Mouse (Mus musculus) liver, adult (tissue): ENCODE data around the gene Fam192a.
A peak's percentile ranks its signal among the peaks of the same experiment; 100 is the strongest.

Experiments used
- GATA4 ChIP-seq: IDR thresholded peaks from 2 replicates; pipeline ENCODE4 v1.6.1; 2014; ENCODE audit warnings: mild to moderate bottlenecking, low read length; ENCODE audit not compliant: insufficient replicate concordance

The Fam192a gene

DNA sequence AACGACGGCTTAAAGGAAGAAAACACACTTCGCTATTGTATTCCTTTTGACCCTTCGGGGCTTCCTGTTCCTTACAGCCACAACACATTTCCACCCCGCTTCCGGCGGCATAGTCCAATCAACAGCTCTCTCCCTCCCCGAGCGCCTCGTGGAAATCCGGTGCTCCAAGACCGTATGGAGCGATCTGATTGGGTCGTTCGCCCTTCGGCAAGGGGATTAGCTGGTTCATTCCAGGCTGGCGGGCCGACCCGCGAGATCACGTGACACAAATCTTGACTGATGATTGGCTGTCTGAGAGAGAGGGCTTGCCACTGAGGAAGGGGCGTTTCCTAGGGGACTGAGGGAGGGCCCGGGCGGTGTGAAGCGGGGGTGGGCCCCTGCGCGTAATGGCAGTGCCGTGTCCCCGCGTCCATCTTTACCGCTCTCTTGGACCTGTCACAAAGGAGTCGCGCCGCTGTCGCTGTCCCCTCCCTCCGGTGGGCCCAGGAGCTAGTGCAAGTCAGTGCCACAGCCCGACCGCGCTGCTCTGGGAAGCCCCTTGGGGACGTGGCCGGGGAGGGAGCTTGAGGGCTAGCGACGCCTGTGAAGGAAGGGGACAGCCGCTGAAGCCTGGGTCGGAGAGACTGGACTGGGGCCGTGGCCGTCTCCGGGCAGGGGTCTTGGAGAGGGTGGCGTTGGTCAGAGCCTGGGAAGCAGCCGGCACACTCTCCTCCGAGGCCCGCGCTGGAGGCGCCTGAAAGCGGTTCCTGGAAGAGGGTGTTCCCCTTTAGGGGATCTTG lies at the start of gene Fam192a, which contains the start of gene Rspry1:
Gene Fam192a (minus strand): TSS at position 391 of the 779 bp plus-strand sequence.
Gene Rspry1 (plus strand): TSS at position 331 of the 779 bp plus-strand sequence.
- TF ChIP-seq GATA4: peak; percentile 25; the same call in 1 of the 2 replicates

DNA sequence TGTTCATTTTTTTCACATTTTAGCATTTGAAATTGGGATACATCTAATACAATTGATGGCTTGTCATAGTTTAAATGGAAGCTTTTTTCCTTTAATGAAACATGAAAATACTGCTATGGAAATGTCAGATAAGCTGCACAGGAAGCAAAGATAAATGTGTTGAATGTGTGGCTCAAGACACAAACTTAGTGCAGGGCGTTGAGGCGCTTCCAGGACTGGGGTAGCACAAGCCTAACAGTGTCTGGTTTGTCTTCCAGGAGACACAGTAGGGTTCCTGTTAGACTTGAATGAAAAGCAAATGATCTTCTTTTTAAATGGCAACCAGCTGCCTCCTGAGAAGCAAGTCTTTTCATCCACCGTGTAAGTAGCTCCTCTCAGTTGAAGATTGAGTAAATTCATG lies 47.7 kb upstream of the Fam192a start:
- TF ChIP-seq GATA4: no peak

DNA sequence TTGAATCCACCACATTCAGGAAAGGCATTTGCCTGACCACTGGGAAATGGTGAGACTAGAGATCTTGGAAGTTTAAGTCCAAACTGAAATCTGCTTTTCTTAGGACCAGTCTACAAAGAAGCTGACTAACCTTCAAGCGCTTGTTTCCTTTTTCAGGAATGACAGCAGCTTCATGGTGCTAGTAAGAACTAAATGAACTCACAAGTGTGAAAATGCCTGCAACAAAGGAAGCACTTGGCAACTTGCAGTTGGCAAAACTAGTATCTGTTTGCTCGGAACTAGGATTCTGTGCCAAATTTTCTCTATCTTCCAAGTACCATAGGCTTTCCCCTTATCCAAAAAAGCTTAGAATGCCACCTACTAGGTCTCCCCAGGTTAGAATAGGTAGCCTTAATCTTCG lies 44.4 kb upstream of the Fam192a start:
- no peak for TF ChIP-seq GATA4

DNA sequence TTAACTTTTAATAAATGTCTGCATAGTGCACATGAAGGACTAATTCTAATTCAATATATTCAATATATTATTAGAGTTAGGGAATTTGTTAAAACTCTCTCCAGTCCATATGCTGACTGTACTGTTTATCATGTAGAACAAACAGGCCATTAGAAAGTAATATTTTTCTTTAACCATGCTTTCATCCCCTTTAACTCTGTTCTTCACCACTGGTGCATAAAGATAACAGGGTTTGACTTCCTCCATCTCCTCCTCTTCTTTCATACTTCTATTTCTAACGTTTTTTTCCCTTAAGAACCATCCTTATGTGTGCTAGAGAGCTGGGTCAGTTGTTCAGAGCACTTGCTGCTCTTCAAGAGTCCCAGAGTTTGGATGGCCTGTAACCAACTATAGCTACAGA lies 43.4 kb upstream of the Fam192a start:
- no peak for TF ChIP-seq GATA4

DNA sequence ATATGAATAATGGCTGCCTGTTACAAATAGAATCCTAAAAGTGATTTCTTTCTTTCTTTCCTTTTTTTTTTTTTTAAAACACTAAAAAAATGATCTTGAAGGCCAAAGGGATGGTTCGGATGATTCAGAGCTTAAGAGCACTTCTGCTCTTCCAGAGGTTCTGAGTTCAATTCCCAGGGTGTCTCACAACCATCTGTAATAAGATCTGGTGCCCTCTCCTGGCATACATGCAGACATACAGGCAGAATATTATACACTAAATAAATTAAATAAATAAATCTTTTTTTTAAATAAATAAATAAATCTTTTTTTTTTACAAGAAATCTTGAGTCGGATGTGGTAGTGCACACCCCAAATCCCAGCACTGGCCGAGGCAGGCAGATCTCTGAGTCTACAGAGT lies 40.1 kb upstream of the Fam192a start:
- TF ChIP-seq GATA4: no peak

DNA sequence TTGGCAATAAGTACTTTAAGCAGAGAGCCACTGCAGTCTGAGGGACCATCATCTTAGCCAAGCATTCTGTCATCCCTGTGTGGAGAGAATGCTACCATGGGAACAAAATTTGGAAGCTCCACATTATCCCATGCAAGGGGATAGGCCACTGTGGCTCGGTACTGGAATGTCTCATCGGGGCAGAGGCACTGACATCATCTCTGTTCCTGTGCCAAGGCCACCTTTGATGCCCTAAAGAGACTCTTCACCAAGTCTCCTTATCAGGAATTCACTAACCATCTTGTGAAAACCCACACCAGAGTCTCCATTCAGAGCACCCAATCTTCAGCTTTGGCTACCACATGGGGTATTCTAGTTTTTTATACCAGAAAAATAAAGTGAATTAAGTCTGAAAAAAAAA lies 39.4 kb upstream of the Fam192a start:
- no peak for TF ChIP-seq GATA4

DNA sequence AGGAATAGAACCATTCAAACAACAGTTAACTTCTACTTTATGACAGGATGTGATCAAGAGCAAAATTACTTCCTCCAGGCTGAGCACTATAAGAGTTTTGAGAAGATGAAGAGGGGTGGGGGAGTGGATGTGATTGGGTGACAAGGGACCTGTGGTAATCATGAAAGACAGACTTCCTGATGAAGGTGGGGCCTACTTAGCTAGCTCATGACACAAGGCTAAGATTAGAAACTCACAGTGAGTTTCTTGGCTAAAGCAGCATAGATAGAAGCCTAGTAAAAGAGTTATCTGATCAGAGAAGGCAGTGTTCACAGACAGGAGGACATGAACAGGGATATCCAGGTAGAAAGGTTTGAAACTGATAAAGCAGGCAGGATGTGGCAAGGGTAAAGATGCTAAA lies 32.4 kb upstream of the Fam192a start:
- TF ChIP-seq GATA4: no peak

DNA sequence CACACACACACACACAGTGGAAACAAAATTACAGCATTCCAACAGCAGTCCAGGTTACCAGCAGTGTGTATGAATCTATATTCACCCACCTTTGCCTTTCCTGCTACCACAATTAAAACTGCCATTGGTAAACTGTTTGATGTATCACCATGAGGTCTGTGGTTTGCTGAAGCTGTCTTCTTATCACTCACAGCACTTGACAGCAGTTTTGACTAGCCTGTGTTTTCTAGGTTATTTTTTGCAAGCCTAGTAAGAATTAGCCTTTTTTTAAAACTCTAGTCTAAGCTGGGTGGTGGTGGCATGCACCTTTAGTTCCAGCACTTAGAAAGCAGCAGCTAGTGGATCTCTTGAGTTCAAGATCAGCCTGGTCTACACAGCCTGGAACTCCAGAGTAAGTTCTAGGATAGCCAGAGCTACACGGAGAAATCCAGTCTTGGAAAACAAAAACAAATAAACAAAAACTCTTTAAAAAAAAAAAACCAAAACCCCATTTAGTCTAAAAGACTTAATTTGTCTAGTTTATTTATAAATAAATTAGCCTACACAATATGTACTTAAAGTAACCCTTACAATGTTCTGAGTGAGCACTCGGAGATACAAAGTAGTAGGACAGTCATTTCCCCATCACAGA lies 31.9 kb upstream of the Fam192a start:
- no peak for TF ChIP-seq GATA4

DNA sequence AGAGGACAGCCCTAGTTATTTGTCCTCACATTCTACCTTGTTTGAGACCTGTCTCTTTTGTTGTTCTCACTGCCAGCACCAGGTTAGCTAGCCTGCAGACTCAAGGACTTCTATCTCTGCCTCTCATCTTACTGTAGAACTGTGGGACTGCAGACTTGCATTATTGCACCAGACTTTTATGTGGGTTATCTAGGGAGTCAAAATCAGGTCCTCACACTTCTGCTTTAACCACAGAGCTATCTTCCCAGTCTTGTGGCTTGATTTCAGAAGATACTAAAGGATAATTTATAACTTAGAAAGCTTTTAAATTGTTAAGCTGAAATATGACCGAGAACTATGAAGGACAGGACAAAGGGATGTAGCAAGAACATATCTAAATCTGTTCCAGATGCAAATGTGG lies 23.1 kb upstream of the Fam192a start:
- TF ChIP-seq GATA4: no peak

DNA sequence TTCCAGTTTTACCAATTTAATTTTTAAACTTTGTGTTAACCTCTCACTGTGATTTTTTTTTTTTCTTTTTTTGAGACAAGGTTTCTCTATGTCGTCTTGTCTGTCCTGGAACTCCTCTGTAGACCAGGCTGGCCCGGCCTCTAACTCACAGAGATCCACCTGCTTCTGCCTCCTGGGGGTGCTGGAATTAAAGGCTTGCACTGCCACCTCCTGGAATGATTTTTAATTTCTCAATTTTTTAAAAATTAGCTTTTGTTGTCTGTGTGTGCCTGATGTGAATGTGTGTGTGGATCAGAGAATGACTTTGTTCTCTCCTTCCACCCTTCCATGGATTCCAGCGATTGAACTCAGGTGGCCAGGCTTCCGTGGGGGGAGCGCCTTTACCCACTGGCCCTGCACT lies 5.3 kb upstream of the Fam192a start:
- no peak for TF ChIP-seq GATA4

DNA sequence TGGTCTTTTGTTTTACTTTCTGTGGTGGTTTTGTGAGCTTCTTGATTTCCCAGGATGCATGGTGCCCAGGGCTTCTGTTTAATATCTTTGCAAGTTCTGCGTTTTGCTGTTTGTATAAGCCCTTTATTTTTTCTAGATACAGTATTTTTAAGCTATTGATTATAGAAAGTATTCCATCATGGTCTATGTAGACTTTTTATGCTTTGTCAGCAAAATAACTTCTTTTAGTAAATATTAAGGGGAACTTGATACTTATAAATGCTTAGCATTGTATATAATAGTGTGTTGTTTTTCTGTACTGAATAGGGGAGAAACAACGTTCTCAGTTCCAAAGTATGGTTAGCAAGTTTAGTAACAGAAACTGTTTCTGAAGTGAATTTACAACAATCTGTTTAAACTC lies 2.2 kb upstream of the Fam192a start:
- TF ChIP-seq GATA4: no peak

DNA sequence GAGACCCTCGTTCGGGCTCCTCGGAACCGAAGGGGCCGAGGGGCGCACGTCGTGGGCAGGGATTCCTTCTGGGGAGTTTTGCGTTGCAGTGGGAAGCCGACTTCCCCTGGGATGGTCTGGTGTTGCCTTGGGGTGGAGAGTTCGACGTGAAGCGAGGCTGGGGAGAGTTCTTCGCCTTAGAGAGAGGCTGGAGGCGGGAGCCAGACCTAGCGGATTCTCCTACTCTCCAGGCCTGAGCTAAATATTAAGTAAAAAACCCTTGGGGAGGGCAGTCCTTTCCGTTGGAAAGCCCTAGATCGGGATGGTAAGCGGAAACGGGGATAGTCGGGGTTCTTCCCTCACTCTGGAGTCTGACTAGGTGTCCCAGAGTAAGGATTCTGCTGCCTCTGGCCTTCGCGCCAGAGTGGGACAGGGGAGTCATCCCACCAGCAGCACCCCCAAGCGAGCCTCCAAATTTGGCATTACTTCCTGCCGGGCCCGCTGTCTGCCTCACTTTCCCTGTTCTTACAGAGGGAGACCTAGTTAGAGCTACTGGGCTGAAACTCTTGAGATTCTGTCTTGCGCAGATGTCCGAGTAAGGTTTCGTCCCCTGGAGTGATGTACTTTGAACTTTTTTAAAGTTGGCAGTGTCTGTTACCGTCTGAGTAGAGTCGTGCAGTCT lies 804 bp upstream of the Fam192a start:
- no peak for TF ChIP-seq GATA4

DNA sequence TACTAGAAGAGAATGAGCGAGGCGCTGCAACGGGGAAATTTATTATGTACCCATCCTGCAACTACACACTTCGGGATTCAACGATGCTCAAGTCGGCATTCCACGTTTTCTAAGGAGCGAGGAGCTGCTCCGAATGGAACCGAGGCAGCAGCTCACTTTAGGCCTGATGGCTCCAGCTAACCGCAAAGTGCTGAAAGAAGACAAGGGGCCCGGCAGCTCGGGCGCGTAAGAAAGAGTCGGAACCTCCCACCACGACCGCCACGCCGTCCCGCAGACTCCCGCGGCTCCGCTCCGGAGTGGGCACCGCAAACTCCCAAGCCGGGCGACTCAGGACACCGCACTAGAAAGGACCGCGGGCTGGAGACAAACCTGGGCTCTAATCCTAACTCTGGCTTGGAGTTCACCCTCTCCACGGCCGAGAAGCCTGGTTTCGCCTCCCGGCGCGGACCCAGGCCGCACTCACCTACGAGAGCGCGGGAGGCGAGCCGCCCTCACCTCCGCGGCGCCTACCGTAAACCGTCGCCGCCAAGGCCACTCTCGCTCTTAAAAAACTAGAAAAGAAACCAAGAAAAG lies 677 bp downstream of the Fam192a start:
- TF ChIP-seq GATA4: no peak

DNA sequence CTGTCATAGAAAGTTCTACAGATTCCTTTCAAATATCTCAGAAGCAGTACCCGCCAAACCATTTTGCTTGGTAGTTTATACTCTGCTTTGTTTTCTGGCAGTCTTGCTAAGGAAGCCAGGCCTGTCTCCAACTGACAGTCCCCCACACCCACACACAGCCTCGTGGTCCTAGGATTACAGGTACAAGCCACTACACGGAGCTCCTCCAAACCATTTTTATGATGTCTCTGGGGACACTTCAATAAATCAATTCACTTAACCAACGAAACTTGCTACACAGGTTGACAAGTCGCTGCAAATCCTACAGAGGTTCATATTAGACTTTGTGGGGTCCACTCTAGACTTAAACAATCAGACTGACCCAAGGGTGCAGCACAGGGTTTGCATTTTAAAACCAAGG lies 1.3 kb downstream of the Fam192a start:
- TF ChIP-seq GATA4: no peak

DNA sequence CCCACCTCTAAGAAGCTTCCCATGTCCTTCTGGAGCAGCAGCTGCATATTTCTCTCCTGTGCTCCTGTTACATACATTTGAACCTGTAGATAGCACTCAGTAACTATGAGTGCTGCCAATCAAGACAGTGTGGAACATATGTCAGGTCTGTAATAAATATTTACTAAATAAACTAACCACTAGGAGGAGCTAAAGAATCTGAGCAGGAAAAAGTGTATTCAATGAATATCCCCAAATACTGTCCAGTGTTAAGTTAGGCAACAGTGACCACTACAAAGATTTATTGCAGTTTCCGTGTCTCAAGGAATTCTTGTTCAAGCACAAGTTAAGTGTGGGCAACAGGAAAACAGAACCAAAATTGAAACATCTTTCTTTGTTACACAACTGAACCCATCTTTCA lies 7.6 kb downstream of the Fam192a start:
- TF ChIP-seq GATA4: no peak

DNA sequence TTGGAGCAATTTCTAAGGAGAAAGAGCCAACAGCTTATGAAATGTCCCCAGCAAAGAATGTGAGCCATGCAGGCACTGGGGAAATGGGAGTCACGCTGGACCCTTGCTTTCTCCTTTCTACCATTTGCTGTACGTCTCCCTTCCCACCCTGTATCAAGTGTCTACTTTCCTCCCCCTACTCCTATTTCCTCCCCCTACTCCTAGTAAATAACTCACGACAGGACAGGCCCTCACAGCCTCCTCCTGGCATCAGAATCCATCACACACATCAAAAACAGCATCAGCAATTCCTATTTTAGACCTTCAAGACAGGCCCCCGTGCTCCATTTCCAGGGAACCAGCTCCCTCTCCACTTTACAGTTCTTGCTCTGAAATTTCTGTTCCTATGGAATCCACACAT lies 10.1 kb downstream of the Fam192a start:
- TF ChIP-seq GATA4: no peak
